Mouse (Mus musculus) bone marrow, adult 2 months (tissue): ENCODE results near the gene Capn5. TPM values are rescaled to one million over a fixed set of nuclear protein-coding genes. Genes with fewer than 3 reads are reported as not detected.

Experiments
- H3K27ac ChIP-seq: fragments of 200-500 bp; 2 replicates; pipeline ENCODE4 v1.5.1; 2012; ENCODE audit warnings: low read depth, mild to moderate bottlenecking, control low read depth, inconsistent platforms, low read length; ENCODE audit not compliant: control insufficient read depth, poor library complexity, insufficient read depth
- H3K4me1 ChIP-seq: fragments of 200-500 bp; 2 replicates; pipeline ENCODE4 v1.6.1; 2011; ENCODE audit warnings: low read length; ENCODE audit not compliant: control insufficient read depth, insufficient read depth
- H3K4me3 ChIP-seq: fragments of 200-500 bp; replicated peaks from 2 replicates; pipeline ENCODE3; 2011; ENCODE audit warnings: mild to moderate bottlenecking, low read depth, low read length, control low read depth; ENCODE audit not compliant: control insufficient read depth
- CTCF ChIP-seq: fragments of 200-500 bp; IDR thresholded peaks from 2 replicates; pipeline ENCODE4 v1.5.1; 2011; ENCODE audit warnings: low read length, control low read depth; ENCODE audit not compliant: control insufficient read depth, insufficient read depth
- POLR2A ChIP-seq: fragments of 200-500 bp; IDR thresholded peaks from 2 replicates; pipeline ENCODE4 v1.6.1; 2011; ENCODE audit warnings: low read depth, mild to moderate bottlenecking, control low read depth, low read length, borderline replicate concordance; ENCODE audit not compliant: control insufficient read depth
- WGBS: fragments of 180-500 bp; shearing (Covaris S2); methylation state at CpG from one replicate; pipeline ENCODE4 v1.1.7; 2018; 5-methylcytosine and 5-hydroxymethylcytosine counted together
- polyA plus RNA-seq: library from polyadenylated mRNA; stranded (reverse); fragments of >200 nt; gene quantifications from 2 replicates; pipeline ENCODE4 v1.2.4, GENCODE M21; 2011; ENCODE audit warnings: low replicate concordance; ENCODE audit not compliant: missing spikeins, insufficient read depth, insufficient read length

Capn5 gene
- polyA plus RNA-seq, 1 experiment, result 17.2 TPM

GRCm38 (mm10) chr7:98148721-98149407 is 29.2 kb downstream of the Capn5 start:
- H3K4me1 ChIP-seq, result no peaks in the 10 kb centered on the region
- TF ChIP-seq CTCF (no peak), POLR2A (no peak)
- 85% methylated on average over 10 of the region's 10 CpGs for WGBS
- H3K27ac ChIP-seq, result no peak overlapping the region
- H3K4me3 ChIP-seq, result no peak overlapping the region

- Histone ChIP-seq H3K4me3 (no peak overlapping the region), H3K27ac (no peak overlapping the region), H3K4me1 (no peaks in the 10 kb centered on the region)
- TF ChIP-seq POLR2A, result no peak
- TF ChIP-seq CTCF, result no peak
- 88% methylated on average over 8 of the region's 8 CpGs for WGBS
Measured at GRCm38 (mm10) chr7:98147766-98148165, 30.3 kb downstream of the Capn5 start.

GRCm38 (mm10) chr7:98146447-98146845 is 31.6 kb downstream of the Capn5 start:
- no peak for TF ChIP-seq CTCF
- TF ChIP-seq POLR2A, result no peak
- H3K4me3 ChIP-seq, result no peak overlapping the region
- H3K27ac ChIP-seq, result no peak overlapping the region
- WGBS, result 86% methylated on average over 8 of the region's 8 CpGs
- H3K4me1 ChIP-seq, result no peaks in the 10 kb centered on the region

GRCm38 (mm10) chr7:98145842-98146446 is 32.1 kb downstream of the Capn5 start:
- Histone ChIP-seq H3K27ac (no peak overlapping the region), H3K4me3 (no peak overlapping the region), H3K4me1 (no peaks in the 10 kb centered on the region)
- 55% methylated on average over 12 of the region's 12 CpGs for WGBS
- TF ChIP-seq POLR2A (no peak), CTCF (no peak)

GRCm38 (mm10) chr7:98145402-98145801 is 32.7 kb downstream of the Capn5 start, which contains the start of gene Omp:
Gene Omp (minus strand): TSS chr7:98145502.
- WGBS, result 87% methylated on average over 5 of the region's 5 CpGs

GRCm38 (mm10) chr7:98142648-98143047 is 35.4 kb downstream of the Capn5 start:
- Histone ChIP-seq H3K4me3 (no peak overlapping the region), H3K27ac (no peak overlapping the region), H3K4me1 (no peaks in the 10 kb centered on the region)
- 87% methylated on average over 3 of the region's 3 CpGs for WGBS
- TF ChIP-seq CTCF (no peak), POLR2A (no peak)

More at GRCm38 (mm10) chr7:98145402-98145801, 32.7 kb downstream of the Capn5 start, which contains the start of gene Omp:
- no peak within 1 kb of the TSS for H3K4me3 ChIP-seq
- no peak within 1 kb of the TSS for H3K27ac ChIP-seq
- no peak for TF ChIP-seq POLR2A
- TF ChIP-seq CTCF, result no peak
- no peaks in the 10 kb centered on the region for H3K4me1 ChIP-seq

- Histone ChIP-seq H3K27ac (no peak overlapping the region), H3K4me1 (no peaks in the 10 kb centered on the region), H3K4me3 (no peak overlapping the region)
- WGBS, result 91% methylated on average over 8 of the region's 8 CpGs
- TF ChIP-seq CTCF (no peak), POLR2A (no peak)
Measured at GRCm38 (mm10) chr7:98142247-98142646, 35.8 kb downstream of the Capn5 start.

- Histone ChIP-seq H3K4me1 (no peaks in the 10 kb centered on the region), H3K4me3 (no peak overlapping the region), H3K27ac (no peak overlapping the region)
- no peak for TF ChIP-seq POLR2A
- TF ChIP-seq CTCF, result peak; percentile 30; the same call in 1 of the 2 replicates
- WGBS, result 83% methylated on average over 3 of the region's 3 CpGs
Measured at GRCm38 (mm10) chr7:98141206-98141605, 36.9 kb downstream of the Capn5 start.

- WGBS, result 45% methylated on average over 2 of the region's 2 CpGs
- H3K4me3 ChIP-seq, result no peak overlapping the region
- no peaks in the 10 kb centered on the region for H3K4me1 ChIP-seq
- no peak for TF ChIP-seq POLR2A
- no peak for TF ChIP-seq CTCF
- no peak overlapping the region for H3K27ac ChIP-seq
Measured at GRCm38 (mm10) chr7:98140597-98140996, 37.5 kb downstream of the Capn5 start.

GRCm38 (mm10) chr7:98139216-98139615 is 38.9 kb downstream of the Capn5 start:
- H3K27ac ChIP-seq, result no peak overlapping the region
- TF ChIP-seq CTCF, result no peak
- TF ChIP-seq POLR2A, result no peak
- no peaks in the 10 kb centered on the region for H3K4me1 ChIP-seq
- no peak overlapping the region for H3K4me3 ChIP-seq
- WGBS, result 73% methylated on average over 9 of the region's 9 CpGs
